Mouse (Mus musculus) MEL (cell line): ENCODE measurements around the gene Ccdc194. TPM values are rescaled to one million over a fixed set of nuclear protein-coding genes. Genes with fewer than 3 reads are reported as not detected.

Experiments used
- DNase-seq: peaks from one replicate; pipeline ENCODE4 v3.0.0; 2011; ENCODE audit warnings: low read depth, low spot score
- H3K27ac ChIP-seq: 2 replicates; pipeline ENCODE4 v1.5.1; 2012; ENCODE audit warnings: low read depth, mild to moderate bottlenecking, control low read depth, low read length, moderate library complexity; ENCODE audit not compliant: control insufficient read depth
- H3K27me3 ChIP-seq, 2 experiments: fragments of 150-350 bp in 1 of 2; sonication (generic) in 1 of 2; 2 replicates each; pipeline ENCODE4 v1.6.1; 2012; ENCODE audit warnings: low read length in 2 of 2, mild to moderate bottlenecking in 2 of 2, improper control_type of control experiment in 1 of 2, moderate library complexity in 1 of 2; ENCODE audit not compliant: insufficient read depth in 2 of 2, control insufficient read depth in 1 of 2
- H3K36me3 ChIP-seq, 2 experiments: 2 replicates each; pipeline ENCODE4 v1.6.1; 2012 to 2014; ENCODE audit warnings: low read length in 2 of 2, improper control_type of control experiment in 1 of 2, inconsistent platforms in 1 of 2, mild to moderate bottlenecking in 1 of 2; ENCODE audit not compliant: insufficient read depth in 2 of 2, control insufficient read depth in 1 of 2
- H3K4me1 ChIP-seq, 2 experiments: fragments of 150-350 bp in 1 of 2; sonication (generic) in 1 of 2; 2 replicates each; pipeline ENCODE4 v1.6.1; 2012; ENCODE audit warnings: low read length in 2 of 2, improper control_type of control experiment in 1 of 2, mild to moderate bottlenecking in 1 of 2; ENCODE audit not compliant: insufficient read depth in 2 of 2, control insufficient read depth in 1 of 2
- H3K4me3 ChIP-seq, 2 experiments: fragments of 150-350 bp in 1 of 2; sonication (generic) in 1 of 2; 2 replicates each; pipeline ENCODE4 v1.5.1; 2012; ENCODE audit warnings: low read depth in 2 of 2, low read length in 2 of 2, mild to moderate bottlenecking in 2 of 2, moderate library complexity in 2 of 2, control low read depth in 1 of 2, improper control_type of control experiment in 1 of 2; ENCODE audit not compliant: control insufficient read depth in 1 of 2, insufficient read depth in 1 of 2
- H3K79me2 ChIP-seq: 2 replicates; pipeline ENCODE4 v1.6.1; 2012; ENCODE audit warnings: mild to moderate bottlenecking, low read length, moderate library complexity; ENCODE audit not compliant: control insufficient read depth, poor library complexity, insufficient read depth
- H3K9ac ChIP-seq: 2 replicates; pipeline ENCODE4 v1.6.1; 2012; ENCODE audit warnings: low read depth, mild to moderate bottlenecking, control low read depth, low read length, moderate library complexity; ENCODE audit not compliant: control insufficient read depth, poor library complexity, severe bottlenecking
- H3K9me3 ChIP-seq: fragments of 150-350 bp; sonication (generic); replicated peaks from 2 replicates; pipeline ENCODE4 v1.6.1; 2012; ENCODE audit warnings: mild to moderate bottlenecking, low read length, improper control_type of control experiment, moderate library complexity; ENCODE audit not compliant: insufficient read depth
- CTCF ChIP-seq, 3 experiments: IDR thresholded peaks in 2 of 3; conservative IDR thresholded peaks in 1 of 3; 2 replicates each; pipeline ENCODE4 v1.5.1; 2011 to 2012; ENCODE audit warnings: low read length in 3 of 3, low read depth in 2 of 3, mild to moderate bottlenecking in 2 of 3, improper control_type of control experiment in 1 of 3, inconsistent platforms in 1 of 3, mixed read lengths in 1 of 3, moderate library complexity in 1 of 3; ENCODE audit not compliant: control insufficient read depth in 1 of 3, insufficient read depth in 1 of 3, poor library complexity in 1 of 3, severe bottlenecking in 1 of 3
- GABPA ChIP-seq: IDR thresholded peaks from 2 replicates; pipeline ENCODE4 v1.6.1; 2012; ENCODE audit warnings: low read depth, mild to moderate bottlenecking, inconsistent platforms, low read length, improper control_type of control experiment, moderate library complexity
- HCFC1 ChIP-seq: IDR thresholded peaks from 2 replicates; pipeline ENCODE4 v1.6.1; 2012; ENCODE audit warnings: low read depth, mild to moderate bottlenecking, inconsistent platforms, low read length, improper control_type of control experiment, moderate library complexity
- KAT2A ChIP-seq: conservative IDR thresholded peaks from 2 replicates; pipeline ENCODE4 v1.6.1; 2012; ENCODE audit warnings: low read depth, low read length, improper control_type of control experiment, inconsistent platforms
- MYC ChIP-seq: IDR thresholded peaks from 2 replicates; pipeline ENCODE4 v1.6.1; 2011; ENCODE audit warnings: low read depth, mild to moderate bottlenecking, low read length, improper control_type of control experiment, moderate library complexity
- NELFE ChIP-seq: IDR thresholded peaks from 2 replicates; pipeline ENCODE4 v1.6.1; 2011; ENCODE audit warnings: low read depth, low read length, improper control_type of control experiment
- NRF1 ChIP-seq: IDR thresholded peaks from 2 replicates; pipeline ENCODE4 v1.6.1; 2014; ENCODE audit warnings: low read depth, mild to moderate bottlenecking, inconsistent platforms, low read length, improper control_type of control experiment, moderate library complexity; ENCODE audit not compliant: poor library complexity, insufficient read depth, severe bottlenecking
- POLR2AphosphoS2 ChIP-seq: IDR thresholded peaks from 2 replicates; pipeline ENCODE4 v1.6.1; 2011; ENCODE audit warnings: low read length, improper control_type of control experiment
- POLR2AphosphoS5 ChIP-seq: IDR thresholded peaks from 2 replicates; pipeline ENCODE4 v1.6.1; 2012; ENCODE audit warnings: low read depth, borderline replicate concordance, mild to moderate bottlenecking, inconsistent platforms, low read length, moderate library complexity, mixed read lengths
- SMC3 ChIP-seq: IDR thresholded peaks from 2 replicates; pipeline ENCODE4 v1.6.1; 2011; ENCODE audit warnings: low read depth, low read length, improper control_type of control experiment
- ZMIZ1 ChIP-seq: IDR thresholded peaks from 2 replicates; pipeline ENCODE4 v1.6.1; 2012; ENCODE audit warnings: low read depth, mild to moderate bottlenecking, inconsistent platforms, low read length, improper control_type of control experiment, moderate library complexity
- ZNF384 ChIP-seq: IDR thresholded peaks from 2 replicates; pipeline ENCODE4 v1.6.1; 2012; ENCODE audit warnings: low read depth, mild to moderate bottlenecking, inconsistent platforms, low read length, improper control_type of control experiment
- polyA plus RNA-seq, 2 experiments: library from polyadenylated mRNA; stranded (reverse) in 1 of 2; unstranded in 1 of 2; fragments of >175 nt in 1 of 2; fragments of >200 nt in 1 of 2; gene quantifications; 2 replicates each; pipeline versions ENCODE4 v1.2.1 to v1.2.4; 2012; ENCODE audit warnings: low replicate concordance in 2 of 2, low read depth in 1 of 2; ENCODE audit not compliant: insufficient read length in 2 of 2, insufficient read depth in 1 of 2, missing spikeins in 1 of 2
- total RNA-seq: library from RNA; depleted of rRNA; stranded (reverse); fragments of 300-350 nt; gene quantifications from 2 replicates; pipeline ENCODE4 v1.2.3, GENCODE M21; 2012

Gene Ccdc194
- total and polyA plus RNA-seq, 3 experiments, result not detected

DNA sequence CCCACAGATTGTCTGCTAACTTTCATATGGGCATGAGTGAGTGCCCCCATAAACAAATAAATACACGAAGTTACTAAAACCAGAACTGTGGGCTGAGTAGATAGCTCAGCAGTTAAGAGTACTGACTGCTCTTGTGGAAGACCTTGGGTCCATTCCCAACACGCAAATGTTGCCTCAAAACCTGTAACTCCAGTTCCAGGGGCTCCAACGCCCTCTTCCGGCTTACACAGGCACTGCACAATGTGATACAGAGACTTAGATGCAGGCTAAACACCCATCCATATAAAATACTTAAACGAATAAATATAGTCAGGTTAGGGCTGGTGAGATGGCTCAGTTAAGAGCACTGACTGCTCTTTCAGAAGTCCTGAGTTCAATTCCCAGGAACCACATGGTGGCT, 10.5 kb downstream of the Ccdc194 start:
- no peak overlapping the region for H3K4me3 ChIP-seq
- TF ChIP-seq NRF1 (no peak), HCFC1 (no peak), KAT2A (no peak), GABPA (no peak), POLR2AphosphoS2 (no peak), CTCF (IDR thresholded peaks at IDR 0.05 in 2 of 3, conservative IDR thresholded peaks at IDR 0.05 in 1 of 3; ENCODE audit: control insufficient read depth in 1 of 3, insufficient read depth in 1 of 3, low read depth in 2 of 3, low read length in 3 of 3, poor library complexity in 1 of 3, severe bottlenecking in 1 of 3) (peak; percentile 33 to 46 (median 41)), SMC3 (peak; percentile 23), POLR2AphosphoS5 (no peak), ZNF384 (no peak)
- peaks cover 0 to 2% of the 10 kb centered on the region in 2 experiments; a peak in 1 of 4 replicates for H3K27me3 ChIP-seq
- H3K9me3 ChIP-seq, result no peaks in the 10 kb centered on the region
- peaks cover 0 to 3% of the 10 kb centered on the region in 2 experiments; a peak in 1 of 4 replicates for H3K36me3 ChIP-seq
- peaks cover 3% of the 10 kb centered on the region for H3K79me2 ChIP-seq
- no peak overlapping the region for H3K27ac ChIP-seq
- no peak overlapping the region for H3K9ac ChIP-seq
- peaks cover 2 to 19% of the 10 kb centered on the region in 2 experiments; a peak in 3 of 4 replicates for H3K4me1 ChIP-seq
- peak; percentile 45 for DNase-seq

- Histone ChIP-seq H3K9me3 (no peaks in the 10 kb centered on the region), H3K27me3 (peaks cover 0 to 2% of the 10 kb centered on the region in 2 experiments; a peak in 1 of 4 replicates), H3K27ac (no peak overlapping the region), H3K9ac (no peak overlapping the region), H3K4me1 (peaks cover 2 to 19% of the 10 kb centered on the region in 2 experiments; a peak in 3 of 4 replicates)
- no peak for DNase-seq
- TF ChIP-seq MYC (0 out of 2 replicates have a peak, but pooled peaks have one; percentile 25), CTCF (IDR thresholded peaks at IDR 0.05 in 2 of 3, conservative IDR thresholded peaks at IDR 0.05 in 1 of 3; ENCODE audit: control insufficient read depth in 1 of 3, insufficient read depth in 1 of 3, low read depth in 2 of 3, low read length in 3 of 3, poor library complexity in 1 of 3, severe bottlenecking in 1 of 3) (peak in 2 of 3 experiments; percentile 27 to 30; a peak in 3 of 6 replicates), NELFE (no peak), SMC3 (peak; percentile 19; the same call in 1 of the 2 replicates), GABPA (no peak), ZNF384 (0 out of 2 replicates have a peak, but pooled peaks have one; percentile 16), ZMIZ1 (no peak)
- TF ChIP-seq, all 39 proteins: peak for 4
- H3K36me3 ChIP-seq, result peaks cover 0 to 3% of the 10 kb centered on the region in 2 experiments; a peak in 1 of 4 replicates
- no peak overlapping the region for H3K4me3 ChIP-seq
- peaks cover 3% of the 10 kb centered on the region for H3K79me2 ChIP-seq
Measured at GRCm38 (mm10) chr8:71513018-71513754, 12.3 kb downstream of the Ccdc194 start.
